Mouse (Mus musculus): Measurements from ENCODE around the gene Stpg1.

Gene Stpg1

GRCm38 (mm10) chr4:135549323-135549722, 54.7 kb downstream of the Stpg1 start:
- DNase-seq (ENCODE audit: low read depth, low spot score), result no peak

GRCm38 (mm10) chr4:135563794-135564193, 69.2 kb downstream of the Stpg1 start:
- DNase-seq (ENCODE audit: low read depth, low spot score), result no peak

- no peak for DNase-seq (ENCODE audit: low read depth, low spot score)
These were observed 70.8 kb downstream of the Stpg1 start for GRCm38 (mm10) chr4:135565400-135565799.

GRCm38 (mm10) chr4:135567042-135567441, 72.5 kb downstream of the Stpg1 start:
- no peak for DNase-seq (ENCODE audit: low read depth, low spot score)

GRCm38 (mm10) chr4:135567484-135567883, 72.9 kb downstream of the Stpg1 start:
- DNase-seq (ENCODE audit: low read depth, low spot score), result no peak

GRCm38 (mm10) chr4:135569201-135569600, 74.6 kb downstream of the Stpg1 start:
- peak; percentile 77 for DNase-seq (ENCODE audit: low read depth, low spot score)

- DNase-seq (ENCODE audit: low read depth, low spot score), result peak; percentile 68
These were observed 75.8 kb downstream of the Stpg1 start for GRCm38 (mm10) chr4:135570152-135571036.

GRCm38 (mm10) chr4:135571037-135571550, 76.5 kb downstream of the Stpg1 start:
- no peak for DNase-seq (ENCODE audit: low read depth, low spot score)

GRCm38 (mm10) chr4:135572276-135572675, 77.7 kb downstream of the Stpg1 start:
- no peak for DNase-seq (ENCODE audit: low read depth, low spot score)

GRCm38 (mm10) chr4:135573251-135573808, 78.7 kb downstream of the Stpg1 start, which contains the start of gene Grhl3:
TSS of gene Grhl3 (minus strand) at chr4:135573630.
- peak; percentile 93 for DNase-seq (ENCODE audit: low read depth, low spot score)

- no peak for DNase-seq (ENCODE audit: low read depth, low spot score)
These were observed 81.0 kb downstream of the Stpg1 start for GRCm38 (mm10) chr4:135575365-135576140.

GRCm38 (mm10) chr4:135578490-135578889, 83.9 kb downstream of the Stpg1 start:
- peak; percentile 88 for DNase-seq (ENCODE audit: low read depth, low spot score)

- DNase-seq (ENCODE audit: low read depth, low spot score), result peak; percentile 81
These were observed 85.1 kb downstream of the Stpg1 start for GRCm38 (mm10) chr4:135579695-135580094.

GRCm38 (mm10) chr4:135581222-135581910, 86.8 kb downstream of the Stpg1 start:
- DNase-seq (ENCODE audit: low read depth, low spot score), result peak; percentile 94

GRCm38 (mm10) chr4:135584838-135585237, 90.2 kb downstream of the Stpg1 start:
- DNase-seq (ENCODE audit: low read depth, low spot score), result no peak

Data from R1 (cell line).